Mouse (Mus musculus): ENCODE measurements at regions not wholly inside any gene's neighbourhood (a gene's known extent, or its start where the extent isn't known, plus 50 kb on each side); places are given as distances from the start of the nearest gene placed in this dataset.

- TF ChIP-seq POLR2A (IDR thresholded peaks at IDR 0.05; ENCODE audit: low read depth, low read length): no peak
- no peak for TF ChIP-seq CTCF (conservative IDR thresholded peaks at IDR 0.05; ENCODE audit: insufficient read depth, insufficient read length, low read depth, low read length)
Measured at GRCm38 (mm10) chr15:6071873-6072272, 227.7 kb upstream of the Dab2 start.

Data from kidney, adult 2 months (tissue).